8 mouse cellular contexts compared by ENCODE assay signal in the genomic region with DNA sequence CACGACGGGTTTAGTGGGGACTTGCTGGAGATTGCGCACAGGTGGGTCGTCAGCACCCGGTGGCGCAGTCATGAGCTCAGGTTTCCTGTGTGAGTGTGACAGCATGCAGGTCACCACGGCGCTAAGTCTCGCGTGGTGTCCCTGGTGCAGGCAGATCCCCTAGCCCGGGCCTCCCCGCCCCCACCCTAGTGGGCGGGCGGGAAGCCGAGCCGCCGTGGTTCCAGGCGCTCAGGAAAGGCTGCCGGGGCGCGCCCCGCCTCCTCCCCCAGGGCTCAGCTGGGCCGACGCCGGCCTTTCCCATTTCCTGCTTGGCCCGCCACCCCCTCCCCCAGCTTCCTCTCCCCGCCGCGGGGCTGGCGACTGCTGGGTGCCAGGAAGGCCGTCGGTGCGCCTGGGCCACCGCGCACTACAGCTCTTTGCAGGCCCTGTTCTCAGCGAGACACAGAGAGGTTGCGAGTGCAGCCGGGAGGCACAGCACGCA. TPM values are rescaled to one million over a fixed set of nuclear protein-coding genes. Genes with fewer than 3 reads are reported as not detected.
A peak's percentile ranks its signal among the peaks of the same experiment; 100 is the strongest.
DNase-seq lines count a peak whose midpoint lies in the region; ATAC-seq lines count a peak whose summit lies in the region.

No protein-coding gene starts in this region.

- no peaks in the 10 kb centered on the region for H3K27me3 ChIP-seq in embryonic facial prominence, embryonic 12.5 days
- H3K27me3 ChIP-seq in heart, embryonic 11.5 days (ENCODE audit: control insufficient read depth, insufficient read depth, low read length), result no peaks in the 10 kb centered on the region
- H3K27me3 ChIP-seq in liver, embryonic 16.5 days (ENCODE audit: control insufficient read depth, insufficient read depth, low read depth, low read length), result peaks cover 12% of the 10 kb centered on the region

- peak overlapping the region; percentile 87 for H3K4me2 ChIP-seq in embryonic facial prominence, embryonic 12.5 days (replicated peaks)
- peak overlapping the region; percentile 100 for H3K4me2 ChIP-seq in heart, embryonic 11.5 days
- peak overlapping the region; percentile 93 for H3K4me2 ChIP-seq in liver, embryonic 16.5 days (ENCODE audit: low read depth, low read length)

- peak; percentile 82 for DNase-seq in A20 (ENCODE audit: low read depth, low spot score)
- DNase-seq in kidney, adult 9 months, result peak; percentile 87
- peak; percentile 86 for DNase-seq in neural tube, embryonic 10.5 days (ENCODE audit: extremely low spot score, low spot score)
- DNase-seq in testis, postnatal 10 days (ENCODE audit: low spot score), result peak; percentile 94

- ATAC-seq in activated CD4-positive, CD25-positive, alpha-beta regulatory T cell, adult 4 months, result peak; percentile 59
- ATAC-seq in embryonic facial prominence, embryonic 12.5 days (ENCODE audit: insufficient number of reproducible peaks, insufficient read depth, low FRiP score, low TSS enrichment), result peak; percentile 54
- peak; percentile 70 for ATAC-seq in heart, embryonic 11.5 days (replicated peaks; ENCODE audit: insufficient number of reproducible peaks, low FRiP score, low TSS enrichment)
- peak; percentile 48 for ATAC-seq in liver, embryonic 16.5 days (ENCODE audit: low read depth)

- H3K4me3 ChIP-seq in embryonic facial prominence, embryonic 12.5 days, result peak overlapping the region; percentile 44
- peak overlapping the region; percentile 58 for H3K4me3 ChIP-seq in heart, embryonic 11.5 days (ENCODE audit: low read depth, low read length)
- peak overlapping the region; percentile 67 for H3K4me3 ChIP-seq in liver, embryonic 16.5 days (ENCODE audit: low read depth, low read length)

- peaks cover 40% of the 10 kb centered on the region for H3K4me1 ChIP-seq in embryonic facial prominence, embryonic 12.5 days
- peaks cover 24% of the 10 kb centered on the region for H3K4me1 ChIP-seq in heart, embryonic 11.5 days (ENCODE audit: control insufficient read depth, insufficient read depth, low read length)
- H3K4me1 ChIP-seq in liver, embryonic 16.5 days (ENCODE audit: control insufficient read depth, low read depth, low read length), result peaks cover 60% of the 10 kb centered on the region

- H3K36me3 ChIP-seq in embryonic facial prominence, embryonic 12.5 days, result 0 out of 2 replicates have a peak, but pooled peaks cover 1% of the 10 kb centered on the region
- no peaks in the 10 kb centered on the region for H3K36me3 ChIP-seq in heart, embryonic 11.5 days (ENCODE audit: control insufficient read depth, insufficient read depth, low read length)
- H3K36me3 ChIP-seq in liver, embryonic 16.5 days (ENCODE audit: control insufficient read depth, insufficient read depth), result no peaks in the 10 kb centered on the region

- peak overlapping the region; percentile 53 for H3K9ac ChIP-seq in embryonic facial prominence, embryonic 12.5 days
- H3K9ac ChIP-seq in heart, embryonic 11.5 days (ENCODE audit: low read depth, low read length), result peak overlapping the region; percentile 86
- H3K9ac ChIP-seq in liver, embryonic 16.5 days (ENCODE audit: low read depth, low read length), result peak overlapping the region; percentile 55

- WGBS in embryonic facial prominence, embryonic 12.5 days, result under 1% methylated on average over 34 of the region's 39 CpGs
- WGBS in heart, embryonic 11.5 days (ENCODE audit: insufficient replicate concordance), result under 1% methylated on average over 37 of the region's 39 CpGs
- WGBS in liver, embryonic 16.5 days (ENCODE audit: insufficient replicate concordance), result 1% methylated on average over 39 of the region's 39 CpGs

- no peaks in the 10 kb centered on the region for H3K9me3 ChIP-seq in embryonic facial prominence, embryonic 12.5 days
- no peaks in the 10 kb centered on the region for H3K9me3 ChIP-seq in heart, embryonic 11.5 days (replicated peaks; ENCODE audit: control insufficient read depth, low read length)
- H3K9me3 ChIP-seq in liver, embryonic 16.5 days (replicated peaks; ENCODE audit: control insufficient read depth, low read length), result no peaks in the 10 kb centered on the region

- H3K27ac ChIP-seq in embryonic facial prominence, embryonic 12.5 days, result peak overlapping the region; percentile 98
- peak overlapping the region; percentile 99 for H3K27ac ChIP-seq in heart, embryonic 11.5 days (ENCODE audit: low read depth, low read length)
- H3K27ac ChIP-seq in liver, embryonic 16.5 days (ENCODE audit: low read length), result peak overlapping the region; percentile 89

RNA-seq across cellular contexts. Expression of a gene that starts 0.7 kb away (rescaled TPM):
- 10 to 100 TPM; 15.8 to 17.7 TPM for polyA plus RNA-seq in activated CD4-positive, CD25-positive, alpha-beta regulatory T cell, adult 4 months (2017; shearing (Covaris generic))
- polyA plus RNA-seq in embryonic facial prominence, embryonic 12.5 days (2016; fragmentation: Nextera tagmentation; extraction: Ambion mirVana), result 134 and 142 TPM in 2 replicates
- 72.5 and 78.9 TPM in 2 replicates for polyA plus RNA-seq in heart, embryonic 11.5 days (2014; fragmentation: Nextera tagmentation; extraction: Ambion mirVana)
- 25.1 and 32.3 TPM in 2 replicates for polyA plus RNA-seq in liver, embryonic 16.5 days (2015; fragmentation: Nextera tagmentation; extraction: Ambion mirVana)

RNA-seq across cellular contexts. Expression of a gene that starts 6.5 kb away (rescaled TPM):
- 1 to 10 TPM in 1 of 2 experiments, under 1 TPM in 1; 0.54 to 1.0 TPM for polyA plus RNA-seq in activated CD4-positive, CD25-positive, alpha-beta regulatory T cell, adult 4 months (2017; shearing (Covaris generic))
- 1.1 and 1.2 TPM in 2 replicates for polyA plus RNA-seq in embryonic facial prominence, embryonic 12.5 days (2016; fragmentation: Nextera tagmentation; extraction: Ambion mirVana)
- polyA plus RNA-seq in heart, embryonic 11.5 days (2014; fragmentation: Nextera tagmentation; extraction: Ambion mirVana), result 0.19 and 0.59 TPM in 2 replicates
- 7.5 and 9.0 TPM in 2 replicates for polyA plus RNA-seq in liver, embryonic 16.5 days (2015; fragmentation: Nextera tagmentation; extraction: Ambion mirVana)

RNA-seq across cellular contexts. Expression of a gene that starts 15.2 kb away (rescaled TPM):
- polyA plus RNA-seq in activated CD4-positive, CD25-positive, alpha-beta regulatory T cell, adult 4 months (2017; shearing (Covaris generic)), result 10 to 100 TPM; 19.3 to 44.6 TPM
- 185 and 195 TPM in 2 replicates for polyA plus RNA-seq in embryonic facial prominence, embryonic 12.5 days (2016; fragmentation: Nextera tagmentation; extraction: Ambion mirVana)
- polyA plus RNA-seq in heart, embryonic 11.5 days (2014; fragmentation: Nextera tagmentation; extraction: Ambion mirVana), result 86.0 and 95.3 TPM in 2 replicates
- 35.0 and 38.0 TPM in 2 replicates for polyA plus RNA-seq in liver, embryonic 16.5 days (2015; fragmentation: Nextera tagmentation; extraction: Ambion mirVana)

RNA-seq across cellular contexts. Expression of a gene that starts 22.8 kb away (rescaled TPM):
- not detected for polyA plus RNA-seq in activated CD4-positive, CD25-positive, alpha-beta regulatory T cell, adult 4 months (2017; shearing (Covaris generic))
- not detected in 2 replicates for polyA plus RNA-seq in embryonic facial prominence, embryonic 12.5 days (2016; fragmentation: Nextera tagmentation; extraction: Ambion mirVana)
- polyA plus RNA-seq in heart, embryonic 11.5 days (2014; fragmentation: Nextera tagmentation; extraction: Ambion mirVana), result 0.26 and 0.37 TPM in 2 replicates
- polyA plus RNA-seq in liver, embryonic 16.5 days (2015; fragmentation: Nextera tagmentation; extraction: Ambion mirVana), result 2.7 and 3.1 TPM in 2 replicates

RNA-seq across cellular contexts. Expression of a gene that starts 50.8 kb away (rescaled TPM):
- polyA plus RNA-seq in activated CD4-positive, CD25-positive, alpha-beta regulatory T cell, adult 4 months (2017; shearing (Covaris generic)), result 1 to 10 TPM; 7.1 to 7.4 TPM
- polyA plus RNA-seq in embryonic facial prominence, embryonic 12.5 days (2016; fragmentation: Nextera tagmentation; extraction: Ambion mirVana), result 59.5 and 70.4 TPM in 2 replicates
- 38.9 and 41.6 TPM in 2 replicates for polyA plus RNA-seq in heart, embryonic 11.5 days (2014; fragmentation: Nextera tagmentation; extraction: Ambion mirVana)
- polyA plus RNA-seq in liver, embryonic 16.5 days (2015; fragmentation: Nextera tagmentation; extraction: Ambion mirVana), result 18.9 and 20.5 TPM in 2 replicates

Comparison
In these comparisons a context has a peak if more than half of its experiments do, and no peak if none do; other contexts are left out.
1. Peak in every context shown above with its lines: DNase-seq, ATAC-seq, H3K4me3 ChIP-seq and H3K27ac ChIP-seq.